Mouse (Mus musculus) megakaryocyte progenitor cell, adult 5-6 weeks (primary cell): ENCODE results near the gene Camk2d. TPM values are rescaled to one million over a fixed set of nuclear protein-coding genes. Genes with fewer than 3 reads are reported as not detected.
A peak's percentile ranks its signal among the peaks of the same experiment; 100 is the strongest.

ENCODE experiments used
- ATAC-seq: replicated peaks from 2 replicates; pipeline ENCODE4 v1.8.0; 2016; ENCODE audit warnings: mild to moderate bottlenecking, moderate TSS enrichment, inconsistent platforms; ENCODE audit not compliant: poor library complexity
- total RNA-seq, 2 experiments: library from RNA; stranded (forward) in 1 of 2; stranded (reverse) in 1 of 2; fragments of 157-497, 149-512 nt in 1 of 2; fragments of 200-1000 nt in 1 of 2; gene quantifications; 2 replicates each; pipeline versions ENCODE4 v1.2.3 to v1.2.4; 2015 to 2017

The Camk2d gene
- total RNA-seq (2015) (12.7 and 16.9 TPM in 2 replicates), total RNA-seq (2017) (13.2 and 19.5 TPM in 2 replicates)

DNA sequence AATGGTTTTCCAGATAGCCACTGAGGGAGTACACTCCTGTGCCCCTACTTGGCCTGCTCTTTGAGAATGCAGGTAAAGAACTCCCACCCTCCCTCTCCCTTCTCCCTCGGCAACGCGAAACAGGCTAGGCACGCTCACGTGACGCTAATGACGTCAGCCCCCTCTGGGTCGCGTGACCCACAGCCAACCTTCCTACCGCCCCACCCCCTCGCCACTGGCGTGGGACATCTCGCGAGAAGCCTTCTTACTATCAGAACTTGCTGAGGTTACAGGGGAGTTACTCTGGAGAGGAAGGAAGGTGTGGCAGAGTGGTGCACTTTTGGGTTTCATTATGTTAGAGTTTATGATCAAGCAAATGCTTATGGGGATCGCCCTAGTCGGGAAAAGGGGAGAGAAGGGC, at the start of gene Camk2d:
TSS of gene Camk2d (plus strand) at position 217 of the 400 bp plus-strand sequence.
- peak; percentile 84 for ATAC-seq

DNA sequence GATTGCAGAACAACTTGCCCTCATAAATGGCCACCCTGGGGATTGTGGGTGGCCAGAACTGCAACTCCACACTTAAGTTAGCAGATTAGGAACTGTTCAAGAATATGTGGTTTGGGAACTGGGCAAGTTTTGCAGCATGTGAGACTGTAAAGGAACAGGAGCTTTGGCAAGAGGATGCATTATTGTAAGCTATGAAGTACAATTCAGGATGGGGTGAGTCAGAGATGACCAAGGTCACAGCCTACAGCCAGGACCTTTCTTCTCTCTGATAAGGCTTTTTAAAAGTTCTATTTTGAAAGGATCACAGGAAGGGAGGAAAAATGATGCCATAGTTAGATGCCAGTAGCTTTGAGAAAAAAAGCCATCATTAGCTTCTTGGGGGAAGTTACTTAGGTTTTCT, 48.2 kb upstream of the Camk2d start:
- no peak for ATAC-seq

DNA sequence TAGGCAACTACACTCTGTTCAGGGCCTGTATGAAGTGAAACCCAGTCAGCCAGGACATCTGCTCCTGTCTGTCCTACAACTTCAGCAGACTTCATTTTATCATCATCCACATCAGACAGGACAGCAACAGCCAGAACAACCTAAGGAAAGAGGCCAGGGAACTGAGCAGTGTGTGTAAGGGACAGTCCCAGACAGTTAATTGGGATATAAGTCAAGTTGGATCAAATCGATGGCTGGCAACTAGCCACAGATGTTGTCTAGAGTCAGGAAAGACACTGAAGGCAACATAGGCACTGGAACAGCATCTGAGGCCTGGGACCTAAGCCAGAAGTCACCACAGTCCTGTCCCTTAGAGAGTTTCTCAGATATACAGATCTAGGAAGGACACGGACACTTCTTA, 32.5 kb upstream of the Camk2d start:
- ATAC-seq, result no peak

DNA sequence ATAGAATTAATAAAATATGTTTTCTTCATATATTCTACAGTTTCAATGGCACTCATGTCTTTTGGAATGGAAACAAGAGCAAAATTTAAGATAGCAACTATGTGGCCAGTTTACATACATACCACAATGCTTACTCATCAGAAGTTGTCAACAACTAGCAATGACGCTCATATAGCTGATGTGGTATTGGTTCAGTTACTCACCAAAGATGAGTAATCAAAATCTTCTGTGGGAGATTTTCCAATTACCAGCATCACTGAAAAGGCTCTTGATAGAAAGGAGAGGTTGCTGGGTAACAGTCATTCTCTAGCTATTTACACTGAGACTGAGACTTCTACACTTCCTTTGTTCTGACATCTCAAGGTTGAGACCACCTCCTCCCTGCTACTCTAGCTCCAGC, 25.5 kb upstream of the Camk2d start:
- ATAC-seq, result no peak

DNA sequence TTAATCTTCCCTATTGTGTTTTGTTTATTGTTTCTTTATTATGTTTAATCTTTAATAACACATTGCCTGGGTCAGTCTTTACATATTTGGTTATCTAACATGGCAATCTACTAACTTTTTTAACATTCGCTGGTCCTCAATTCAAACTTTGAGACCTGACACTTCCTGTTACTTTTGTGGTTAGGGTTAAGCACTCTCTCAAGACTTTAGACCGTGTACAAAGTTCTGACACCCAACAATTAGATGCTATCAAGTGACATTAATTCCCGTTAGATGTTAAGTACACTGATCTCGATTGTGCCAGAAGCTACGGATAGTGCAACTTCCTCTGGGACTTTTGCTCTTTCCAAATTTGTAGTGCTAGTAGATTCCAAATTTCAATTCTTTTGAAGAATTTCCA, 23.2 kb upstream of the Camk2d start:
- no peak for ATAC-seq

DNA sequence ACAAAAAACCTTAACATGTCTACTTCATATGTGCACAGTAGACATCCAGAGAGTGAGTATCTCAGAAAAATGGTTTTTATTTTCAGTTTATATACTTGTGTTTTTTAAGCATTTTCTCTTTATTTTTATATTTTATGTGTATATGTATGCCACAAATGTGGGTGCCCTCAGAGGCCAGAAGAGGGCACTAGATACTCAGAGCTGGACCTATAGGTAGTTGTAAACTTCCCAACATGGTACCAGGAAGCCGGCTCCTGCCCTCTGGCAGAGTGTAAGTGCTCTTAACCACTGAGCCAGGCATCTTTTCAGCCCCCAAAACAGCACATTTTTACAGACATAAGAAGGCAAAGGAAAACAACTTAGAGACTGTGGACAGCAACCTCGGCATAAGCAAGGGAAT, 20.2 kb upstream of the Camk2d start:
- ATAC-seq, result peak; percentile 97

DNA sequence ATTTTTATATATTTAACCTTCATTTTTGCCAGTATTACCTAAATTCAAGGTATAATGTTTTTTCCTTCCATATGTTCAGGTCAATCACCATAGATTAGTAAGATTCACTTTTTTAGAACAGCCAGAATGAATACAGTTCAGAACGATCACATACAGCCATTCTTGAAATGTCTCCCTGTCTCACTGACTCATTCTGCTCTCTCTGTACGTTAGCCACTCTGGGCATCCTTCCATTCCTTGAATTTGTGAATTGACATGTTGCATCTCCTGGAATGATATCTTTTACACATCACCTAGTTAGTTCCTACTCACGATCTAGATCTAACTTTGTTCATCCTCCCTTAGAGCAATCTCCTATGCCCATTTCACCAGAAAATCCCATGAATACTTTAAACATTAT, 10.0 kb upstream of the Camk2d start:
- no peak for ATAC-seq

DNA sequence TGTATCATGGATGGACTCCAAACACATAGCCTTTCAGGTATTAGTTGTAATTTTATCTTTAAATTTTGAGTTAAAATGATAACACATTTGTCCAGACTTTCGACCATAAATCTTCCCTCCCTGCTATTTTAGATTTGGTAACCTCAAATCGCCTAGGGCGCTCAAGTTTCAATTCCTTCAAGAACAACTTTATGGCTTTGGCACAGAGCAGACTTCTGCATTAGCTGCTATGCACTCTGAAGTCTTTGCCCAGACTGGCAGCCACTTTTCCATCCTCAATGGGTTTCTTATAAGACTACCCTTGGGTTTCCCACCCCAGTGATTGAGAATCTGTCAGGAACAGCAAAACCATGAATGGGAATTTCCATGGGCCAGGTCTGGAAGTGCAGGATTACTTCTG, 8.6 kb upstream of the Camk2d start:
- ATAC-seq, result peak; percentile 63

DNA sequence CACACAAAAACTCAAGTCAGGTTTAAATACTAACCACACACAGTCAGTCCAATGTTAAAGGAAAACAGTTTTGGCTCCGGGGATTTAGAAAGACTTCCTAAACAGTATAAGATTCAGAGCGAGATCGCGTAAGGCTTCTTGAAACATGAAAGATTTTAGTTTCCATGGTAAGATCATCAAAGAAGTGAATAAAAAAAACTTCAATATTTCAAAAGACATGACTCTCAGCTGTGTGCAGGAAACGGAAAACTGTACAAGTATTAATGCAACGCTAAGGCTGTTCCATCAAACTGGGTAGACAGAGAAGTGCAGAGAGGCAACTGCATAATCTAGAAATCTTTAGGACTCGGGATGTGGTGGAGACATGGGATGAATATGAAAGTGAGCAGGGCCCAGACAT, 6.5 kb upstream of the Camk2d start:
- no peak for ATAC-seq

DNA sequence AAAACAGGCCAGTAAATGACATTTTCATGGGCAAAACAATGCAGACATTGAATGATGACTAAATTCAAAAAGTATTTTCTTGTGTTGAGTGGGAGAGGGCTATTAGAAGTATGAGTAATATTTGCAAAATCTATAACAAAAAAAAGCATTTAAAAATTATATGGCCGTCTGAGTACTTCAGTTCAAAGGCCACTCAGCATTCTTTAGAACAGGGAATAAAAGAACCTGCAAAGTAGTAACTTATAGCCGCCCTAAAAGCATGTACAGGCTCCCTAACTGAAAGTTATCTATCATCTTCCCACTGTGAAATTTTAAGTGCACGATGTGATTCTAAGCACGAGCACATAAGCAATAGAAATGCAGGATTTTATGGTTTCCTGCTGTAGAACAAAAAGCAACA, 646 bp upstream of the Camk2d start:
- ATAC-seq, result no peak

DNA sequence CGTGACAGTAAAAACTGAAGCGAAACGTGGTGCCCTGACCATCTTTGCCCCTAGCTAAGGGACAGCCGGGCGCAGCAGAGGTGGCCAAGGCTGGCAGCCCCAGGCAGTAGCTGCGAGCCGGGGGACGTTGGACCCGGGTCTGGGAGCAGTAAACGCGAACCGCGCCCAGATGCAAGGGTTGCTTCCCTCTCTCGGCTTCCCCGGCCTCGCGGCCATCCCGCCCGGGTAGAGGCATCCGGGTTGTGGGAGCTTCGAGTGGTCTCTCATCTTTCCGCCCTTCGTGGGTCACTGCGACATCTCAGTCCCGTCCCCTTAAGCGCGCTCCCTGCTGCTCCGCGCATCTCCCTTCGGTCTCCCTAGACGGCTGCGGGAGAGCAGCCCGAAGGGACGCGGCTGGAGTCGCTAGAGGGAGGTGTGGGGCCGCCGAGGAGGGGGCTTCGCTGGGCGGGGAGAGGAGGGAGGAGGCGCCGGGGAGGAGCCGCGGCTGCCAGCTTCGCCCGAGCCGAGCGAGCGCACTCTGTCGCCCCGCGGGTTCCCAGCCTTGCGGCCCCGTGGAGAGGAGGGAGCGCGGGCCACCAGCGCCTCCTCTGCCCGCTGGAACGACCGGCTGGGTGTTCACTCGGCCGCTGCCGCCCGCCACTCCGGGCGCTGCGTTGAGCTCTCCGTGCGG, 524 bp downstream of the Camk2d start:
- ATAC-seq, result peak; percentile 61

DNA sequence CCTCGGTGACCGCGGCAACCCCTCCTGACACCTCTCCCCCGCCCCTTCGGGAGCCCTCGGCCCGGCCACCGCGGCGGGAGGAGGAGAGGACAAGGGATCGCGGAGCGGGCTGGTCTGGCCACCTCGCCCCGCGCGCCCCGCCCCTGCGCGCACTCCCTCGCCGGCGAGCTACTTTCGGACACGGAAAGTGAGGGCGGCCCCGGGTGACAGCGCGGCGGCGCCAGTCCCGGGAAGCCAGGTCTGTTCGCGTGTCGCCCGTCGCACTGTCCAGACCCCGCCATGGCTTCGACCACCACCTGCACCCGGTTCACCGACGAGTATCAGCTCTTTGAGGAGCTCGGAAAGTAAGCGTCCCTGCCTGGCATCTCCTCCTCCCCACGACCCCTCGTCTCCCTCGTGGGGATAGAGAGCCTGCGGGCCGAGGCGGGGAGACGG, 1.1 kb downstream of the Camk2d start:
- ATAC-seq, result peak; percentile 35

DNA sequence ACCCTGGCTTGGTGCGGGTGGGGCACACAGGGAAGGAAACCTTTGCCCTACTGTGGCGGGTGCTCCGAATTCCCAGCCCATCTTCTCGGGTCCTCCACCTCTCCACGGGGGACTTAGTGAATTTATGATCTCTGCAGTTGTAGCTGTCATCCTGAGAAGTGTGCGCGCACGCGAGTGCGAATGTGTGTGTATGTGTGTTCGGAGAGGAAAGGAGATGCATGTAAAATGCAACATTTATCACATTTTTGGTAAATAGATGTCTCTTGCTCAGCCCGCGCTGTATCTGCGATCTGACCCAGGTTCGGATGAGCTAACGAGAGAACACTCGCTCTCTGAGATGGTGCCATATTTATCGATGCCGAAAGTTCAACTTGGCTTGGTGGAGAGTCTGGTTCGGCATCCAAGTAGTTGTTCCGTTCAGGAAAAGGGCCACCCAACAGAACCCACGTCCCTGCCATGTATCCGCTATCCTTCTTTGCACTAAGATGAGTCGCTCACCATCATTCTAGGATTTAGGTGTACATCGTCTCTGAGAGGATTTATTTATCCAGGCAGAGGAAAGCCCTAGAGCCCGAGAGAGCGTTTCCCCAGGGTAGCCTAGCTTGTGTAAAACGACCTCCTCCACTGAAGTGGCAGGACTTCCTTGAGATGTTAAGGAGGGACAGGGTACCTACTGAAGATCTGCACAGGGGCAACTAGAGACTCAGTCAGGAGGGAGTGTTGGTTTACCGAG, 1.7 kb downstream of the Camk2d start:
- ATAC-seq, result peak; percentile 3; the same call in 1 of the 2 replicates

DNA sequence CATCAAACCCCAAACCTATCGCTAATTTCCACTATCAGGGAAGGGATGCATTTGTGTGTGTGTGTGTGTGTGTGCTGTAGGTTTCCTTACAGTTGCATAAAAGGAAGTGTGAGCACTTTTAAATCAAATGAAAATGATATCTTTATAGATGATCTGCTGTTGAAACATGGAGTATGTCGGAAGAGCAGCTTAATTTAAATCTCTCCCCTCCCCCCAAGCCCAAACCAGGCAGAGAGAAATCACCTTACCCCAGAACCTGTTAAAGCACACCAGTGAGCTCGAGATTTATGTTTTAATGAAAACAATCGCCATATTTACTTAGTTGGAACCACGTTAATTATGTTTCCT, 2.2 kb downstream of the Camk2d start:
- ATAC-seq, result no peak

DNA sequence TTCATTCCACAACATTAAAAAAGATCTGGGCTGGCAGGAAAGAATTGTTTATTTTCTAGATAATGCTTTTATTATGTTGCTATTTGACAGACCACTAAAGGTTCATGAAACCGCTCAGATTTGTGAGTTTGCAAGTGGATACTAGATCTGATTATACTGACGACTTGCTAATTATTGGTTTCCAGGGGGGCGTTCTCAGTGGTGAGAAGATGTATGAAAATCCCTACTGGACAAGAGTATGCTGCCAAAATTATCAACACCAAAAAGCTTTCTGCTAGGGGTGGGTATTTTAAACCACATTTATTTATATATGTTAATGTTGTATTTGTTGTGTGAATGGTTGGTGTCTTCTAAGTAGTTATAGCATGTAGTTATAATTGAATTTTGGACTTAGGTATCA, 2.8 kb downstream of the Camk2d start:
- ATAC-seq, result no peak

DNA sequence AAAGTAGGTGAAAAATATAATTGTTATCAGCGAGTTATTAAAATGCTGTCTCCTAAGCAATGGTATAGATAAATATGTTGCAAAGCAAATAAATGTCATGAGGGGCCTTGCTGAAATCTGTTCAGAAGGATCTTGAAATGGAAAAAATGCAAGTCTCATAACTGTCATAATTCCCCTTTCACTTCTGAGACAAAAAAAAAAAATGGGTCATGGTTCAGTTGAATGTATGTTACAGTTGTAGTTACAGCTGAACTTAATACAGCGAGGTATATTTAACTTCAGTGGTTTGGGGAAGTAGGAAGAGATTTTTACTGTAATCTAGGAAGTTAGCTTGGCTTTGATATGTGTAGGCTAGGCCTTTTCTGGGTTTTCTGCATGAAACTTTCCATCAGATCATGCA, 3.2 kb downstream of the Camk2d start:
- ATAC-seq, result no peak

DNA sequence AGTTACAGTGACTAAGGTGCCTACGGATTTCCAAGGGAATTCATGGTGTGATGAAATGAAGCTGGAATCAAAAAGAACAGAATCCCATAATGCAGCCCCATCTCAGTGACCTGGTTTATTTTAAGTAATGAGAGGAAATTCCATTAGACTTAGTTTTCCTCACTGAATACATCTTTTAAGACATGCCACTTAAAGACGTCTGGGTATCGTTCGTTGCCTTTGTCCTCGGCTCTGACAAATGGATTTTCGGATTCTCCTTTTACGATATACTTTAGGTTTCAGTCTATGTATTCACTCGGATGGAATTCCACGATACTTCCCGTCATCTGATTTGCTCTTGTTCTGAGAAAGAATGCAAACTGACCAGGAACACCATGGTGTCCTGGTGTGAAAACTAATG, 3.8 kb downstream of the Camk2d start:
- no peak for ATAC-seq

DNA sequence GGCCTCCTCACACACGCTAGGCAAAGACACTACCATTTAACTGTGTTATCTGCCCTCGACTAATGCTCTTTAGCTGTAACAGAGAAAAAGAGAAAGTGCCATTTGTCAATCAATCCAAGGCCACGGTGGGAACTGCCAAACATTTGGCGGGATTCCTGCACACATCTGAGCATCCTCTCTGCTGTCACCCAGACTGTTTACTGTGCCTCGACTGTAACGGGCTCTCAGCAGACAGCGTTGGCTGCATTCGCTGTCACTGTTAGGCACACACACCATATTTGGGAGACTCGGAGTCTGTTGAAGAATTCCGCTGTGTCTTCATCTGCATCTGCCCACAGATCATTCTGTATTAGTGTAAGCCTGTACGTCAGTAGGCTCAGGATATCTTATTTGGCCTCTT, 6.7 kb downstream of the Camk2d start:
- no peak for ATAC-seq

DNA sequence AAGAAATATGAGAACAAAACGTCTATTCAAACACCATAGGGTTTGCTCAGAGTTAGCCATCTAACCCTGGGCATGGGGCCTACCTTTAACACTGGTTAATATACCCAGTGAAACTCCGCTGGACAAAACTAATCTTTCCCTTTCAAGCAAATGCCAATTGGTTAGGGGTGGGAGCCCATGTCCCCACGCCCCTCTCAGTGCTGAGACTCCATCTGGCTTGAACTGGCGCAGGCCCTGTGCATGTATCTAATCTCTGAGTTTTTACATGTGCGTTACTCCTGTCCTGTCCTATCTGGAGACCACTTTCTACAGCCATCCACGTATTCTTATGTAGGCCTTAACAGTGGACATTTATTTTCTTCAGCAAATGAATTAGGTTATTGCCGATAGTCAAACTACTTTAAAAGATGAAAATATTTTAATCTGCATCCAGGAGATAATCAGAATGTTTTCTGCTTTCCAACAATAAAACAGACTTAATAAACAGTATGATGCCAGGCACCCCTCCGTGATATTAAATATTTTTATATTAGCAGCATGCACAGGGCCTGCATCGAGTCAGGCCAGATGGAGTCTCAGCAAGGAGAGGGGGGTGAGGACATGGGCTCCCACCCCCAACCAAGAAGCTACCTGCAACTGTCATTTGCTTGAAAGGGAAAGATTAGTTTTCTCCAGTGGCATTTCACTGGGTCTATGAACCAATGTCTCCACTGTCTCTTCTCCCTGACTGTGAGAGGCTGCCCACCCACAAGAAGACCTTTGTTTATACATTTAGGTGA, 8.7 kb downstream of the Camk2d start:
- no peak for ATAC-seq

DNA sequence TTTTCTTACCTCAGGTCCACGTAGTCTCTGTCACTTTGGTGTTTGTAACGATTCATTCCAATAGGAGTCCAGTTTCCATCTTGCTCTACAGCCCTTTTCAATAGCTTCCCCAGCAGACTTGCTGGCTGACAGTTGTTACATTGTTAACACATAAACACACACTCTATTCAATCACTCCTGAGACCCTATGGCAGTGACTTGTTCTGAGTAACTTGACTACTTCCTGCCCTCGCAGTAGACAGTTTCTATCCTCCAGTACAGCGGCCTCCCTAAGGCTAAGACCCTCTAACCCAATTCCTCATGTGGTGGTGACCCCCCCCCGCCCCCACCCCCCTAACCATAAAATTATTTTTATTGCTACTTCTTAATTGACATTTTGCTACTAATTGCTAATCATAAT, 13.2 kb downstream of the Camk2d start:
- ATAC-seq, result no peak

DNA sequence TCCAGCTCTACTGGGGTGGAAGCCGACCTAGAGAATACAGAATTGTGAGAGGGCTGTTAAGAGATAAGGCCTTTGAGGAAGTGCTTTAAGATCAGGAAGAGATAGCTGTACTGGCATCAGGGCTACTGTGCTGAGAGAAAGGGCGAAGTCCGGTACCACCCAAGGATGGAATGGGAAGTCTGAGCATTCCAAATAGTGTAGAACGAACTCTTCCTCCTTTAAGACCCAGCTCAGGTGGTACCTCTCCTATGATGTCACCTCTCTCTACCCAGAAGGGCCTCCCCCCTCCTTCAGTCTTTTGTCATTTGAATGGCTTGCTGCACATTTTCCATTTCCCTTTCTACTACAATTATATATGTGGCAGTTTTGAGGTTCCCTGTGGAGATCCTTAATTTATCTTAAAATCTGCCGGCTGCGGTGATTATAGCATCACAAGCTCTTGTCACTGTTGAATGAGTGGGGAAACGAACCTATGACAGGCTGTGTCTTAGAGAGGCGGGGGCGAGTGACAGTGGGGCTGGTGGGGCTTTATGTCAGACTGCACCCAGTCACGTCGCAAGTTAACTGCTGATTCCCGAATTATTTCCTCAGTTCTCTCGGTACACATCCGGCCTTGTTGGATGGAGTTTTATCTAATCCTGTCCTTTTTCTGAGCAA, 13.8 kb downstream of the Camk2d start:
- peak; percentile 56 for ATAC-seq
